Mouse (Mus musculus): ENCODE results near the gene Kif5c. TPM values are rescaled to one million over a fixed set of nuclear protein-coding genes. Genes with fewer than 3 reads are reported as not detected.

Gene Kif5c
- 25.8 and 28.2 TPM in 2 replicates for polyA plus RNA-seq (2011; ENCODE audit: insufficient read depth, insufficient read length, low read depth, missing spikeins)

GRCm38 (mm10) chr2:49618829-49619718, at the start of gene Kif5c:
Kif5c (plus strand) TSS chr2:49619298.
- Histone ChIP-seq H3K9me3 (replicated peaks; ENCODE audit: control insufficient read depth, insufficient read depth, low read length, poor library complexity, severe bottlenecking) (no peaks in the 10 kb centered on the region), H3K27ac (ENCODE audit: insufficient read depth, low read length) (no peak within 1 kb of the TSS), H3K36me3 (ENCODE audit: control insufficient read depth, insufficient read depth, low read length, poor library complexity, severe bottlenecking) (no peaks in the 10 kb centered on the region), H3K9ac (ENCODE audit: low read depth, poor library complexity, severe bottlenecking) (peak within 1 kb of the TSS; percentile 35), H3K27me3 (ENCODE audit: control insufficient read depth, insufficient read depth, low read length, poor library complexity, severe bottlenecking) (no peaks in the 10 kb centered on the region), H3K4me1 (ENCODE audit: control insufficient read depth, insufficient read depth, low read length) (no peaks in the 10 kb centered on the region), H3K4me3 (ENCODE audit: low read depth, low read length) (peak within 1 kb of the TSS; percentile 81)
- TF ChIP-seq CTCF (IDR thresholded peaks at IDR 0.05; ENCODE audit: low read depth, low read length), result no peak
- no peak for TF ChIP-seq POLR2A (IDR thresholded peaks at IDR 0.05; ENCODE audit: insufficient read depth, low read length)
- TF ChIP-seq EP300 (IDR thresholded peaks at IDR 0.05; ENCODE audit: insufficient read depth, low read depth, low read length), result no peak

- Histone ChIP-seq H3K27me3 (ENCODE audit: control insufficient read depth, insufficient read depth, low read length, poor library complexity, severe bottlenecking) (no peaks in the 10 kb centered on the region), H3K4me3 (ENCODE audit: low read depth, low read length) (no peak overlapping the region), H3K9me3 (replicated peaks; ENCODE audit: control insufficient read depth, insufficient read depth, low read length, poor library complexity, severe bottlenecking) (no peaks in the 10 kb centered on the region), H3K27ac (ENCODE audit: insufficient read depth, low read length) (no peak overlapping the region), H3K4me1 (ENCODE audit: control insufficient read depth, insufficient read depth, low read length) (no peaks in the 10 kb centered on the region), H3K36me3 (ENCODE audit: control insufficient read depth, insufficient read depth, low read length, poor library complexity, severe bottlenecking) (no peaks in the 10 kb centered on the region), H3K9ac (ENCODE audit: low read depth, poor library complexity, severe bottlenecking) (no peak overlapping the region)
- TF ChIP-seq CTCF (IDR thresholded peaks at IDR 0.05; ENCODE audit: low read depth, low read length), result no peak
- no peak for TF ChIP-seq EP300 (IDR thresholded peaks at IDR 0.05; ENCODE audit: insufficient read depth, low read depth, low read length)
- no peak for TF ChIP-seq POLR2A (IDR thresholded peaks at IDR 0.05; ENCODE audit: insufficient read depth, low read length)
These were observed 49.0 kb upstream of the Kif5c start for GRCm38 (mm10) chr2:49569862-49570777.

- H3K27me3 ChIP-seq (ENCODE audit: control insufficient read depth, insufficient read depth, low read length, poor library complexity, severe bottlenecking), result no peaks in the 10 kb centered on the region
- no peaks in the 10 kb centered on the region for H3K9me3 ChIP-seq (replicated peaks; ENCODE audit: control insufficient read depth, insufficient read depth, low read length, poor library complexity, severe bottlenecking)
- H3K4me1 ChIP-seq (ENCODE audit: control insufficient read depth, insufficient read depth, low read length), result no peaks in the 10 kb centered on the region
- H3K4me3 ChIP-seq (ENCODE audit: low read depth, low read length), result no peak overlapping the region
- H3K27ac ChIP-seq (ENCODE audit: insufficient read depth, low read length), result no peak overlapping the region
- H3K36me3 ChIP-seq (ENCODE audit: control insufficient read depth, insufficient read depth, low read length, poor library complexity, severe bottlenecking), result no peaks in the 10 kb centered on the region
- no peak overlapping the region for H3K9ac ChIP-seq (ENCODE audit: low read depth, poor library complexity, severe bottlenecking)
- TF ChIP-seq EP300 (IDR thresholded peaks at IDR 0.05; ENCODE audit: insufficient read depth, low read depth, low read length), result no peak
- no peak for TF ChIP-seq POLR2A (IDR thresholded peaks at IDR 0.05; ENCODE audit: insufficient read depth, low read length)
- no peak for TF ChIP-seq CTCF (IDR thresholded peaks at IDR 0.05; ENCODE audit: low read depth, low read length)
These were observed 48.4 kb upstream of the Kif5c start for GRCm38 (mm10) chr2:49570778-49571101.

- no peak overlapping the region for H3K4me3 ChIP-seq (ENCODE audit: low read depth, low read length)
- no peaks in the 10 kb centered on the region for H3K9me3 ChIP-seq (replicated peaks; ENCODE audit: control insufficient read depth, insufficient read depth, low read length, poor library complexity, severe bottlenecking)
- TF ChIP-seq POLR2A (IDR thresholded peaks at IDR 0.05; ENCODE audit: insufficient read depth, low read length) (no peak), CTCF (IDR thresholded peaks at IDR 0.05; ENCODE audit: low read depth, low read length) (no peak)
- no peaks in the 10 kb centered on the region for H3K27me3 ChIP-seq (ENCODE audit: control insufficient read depth, insufficient read depth, low read length, poor library complexity, severe bottlenecking)
- H3K36me3 ChIP-seq (ENCODE audit: control insufficient read depth, insufficient read depth, low read length, poor library complexity, severe bottlenecking), result no peaks in the 10 kb centered on the region
- no peaks in the 10 kb centered on the region for H3K4me1 ChIP-seq (ENCODE audit: control insufficient read depth, insufficient read depth, low read length)
- no peak overlapping the region for H3K9ac ChIP-seq (ENCODE audit: low read depth, poor library complexity, severe bottlenecking)
- H3K27ac ChIP-seq (ENCODE audit: insufficient read depth, low read length), result no peak overlapping the region
These were observed 47.8 kb upstream of the Kif5c start for GRCm38 (mm10) chr2:49571159-49571920.

GRCm38 (mm10) chr2:49572111-49572642, 46.9 kb upstream of the Kif5c start:
- Histone ChIP-seq H3K9ac (ENCODE audit: low read depth, poor library complexity, severe bottlenecking) (no peak overlapping the region), H3K4me1 (ENCODE audit: control insufficient read depth, insufficient read depth, low read length) (no peaks in the 10 kb centered on the region), H3K27me3 (ENCODE audit: control insufficient read depth, insufficient read depth, low read length, poor library complexity, severe bottlenecking) (no peaks in the 10 kb centered on the region), H3K4me3 (ENCODE audit: low read depth, low read length) (no peak overlapping the region), H3K27ac (ENCODE audit: insufficient read depth, low read length) (no peak overlapping the region), H3K9me3 (replicated peaks; ENCODE audit: control insufficient read depth, insufficient read depth, low read length, poor library complexity, severe bottlenecking) (no peaks in the 10 kb centered on the region), H3K36me3 (ENCODE audit: control insufficient read depth, insufficient read depth, low read length, poor library complexity, severe bottlenecking) (no peaks in the 10 kb centered on the region)
- TF ChIP-seq CTCF (IDR thresholded peaks at IDR 0.05; ENCODE audit: low read depth, low read length) (no peak), POLR2A (IDR thresholded peaks at IDR 0.05; ENCODE audit: insufficient read depth, low read length) (no peak), EP300 (IDR thresholded peaks at IDR 0.05; ENCODE audit: insufficient read depth, low read depth, low read length) (no peak)

All from ES-Bruce4 (cell line).